Mouse (Mus musculus) erythroblast, adult 5-6 weeks (primary cell): ENCODE measurements around the gene Plod3. TPM values are rescaled to one million over a fixed set of nuclear protein-coding genes. Genes with fewer than 3 reads are reported as not detected.
A peak's percentile ranks its signal among the peaks of the same experiment; 100 is the strongest.
"Not testable (repeated sequence)": the region's sequence is repeated elsewhere in the genome, so short reads cannot be mapped to it uniquely, and the experiment has no call there.

ENCODE experiments used
- ATAC-seq: replicated peaks from 2 replicates; pipeline ENCODE4 v1.8.0; 2016; ENCODE audit warnings: moderate number of reproducible peaks, mild to moderate bottlenecking, moderate TSS enrichment, inconsistent platforms; ENCODE audit not compliant: poor library complexity, low FRiP score, severe bottlenecking
- total RNA-seq, 2 experiments: library from RNA; stranded (forward) in 1 of 2; stranded (reverse) in 1 of 2; fragments of 150-400 nt in 1 of 2; fragments of 200-764, 138-1000 nt in 1 of 2; gene quantifications; 2 replicates each; pipeline versions ENCODE4 v1.2.3 to v1.2.4; 2015 to 2017; ENCODE audit warnings: low replicate concordance in 2 of 2

The Plod3 gene
- total RNA-seq (2015; ENCODE audit: low replicate concordance) = 19.2 and 23.0 TPM in 2 replicates
- 20.6 and 36.1 TPM in 2 replicates for total RNA-seq (2017; ENCODE audit: low replicate concordance)

DNA sequence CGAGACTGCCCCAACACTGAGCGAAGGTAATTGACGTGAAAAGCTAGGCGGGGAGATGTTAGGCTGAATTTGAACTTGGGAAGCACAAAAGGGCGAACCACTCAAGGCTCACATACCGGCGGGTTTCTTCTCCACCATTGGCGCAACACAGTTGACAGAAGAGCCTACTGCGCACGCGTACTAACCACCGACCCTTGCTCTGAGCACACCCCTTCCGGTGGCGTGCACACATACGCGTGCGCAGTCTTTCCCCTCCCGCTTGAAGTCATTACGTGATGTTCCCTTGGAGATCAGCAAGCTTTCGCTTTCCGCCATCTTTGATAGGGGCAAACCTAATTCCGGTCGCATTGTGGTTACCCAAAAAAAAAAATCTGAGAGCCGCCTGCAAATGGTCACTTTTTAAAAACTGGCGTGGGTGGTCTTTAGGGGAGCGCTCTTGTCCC is at the start of gene Plod3:
Gene Plod3 (plus strand): TSS at position 325 of the 443 bp plus-strand sequence.
- peak; percentile 91 for ATAC-seq

DNA sequence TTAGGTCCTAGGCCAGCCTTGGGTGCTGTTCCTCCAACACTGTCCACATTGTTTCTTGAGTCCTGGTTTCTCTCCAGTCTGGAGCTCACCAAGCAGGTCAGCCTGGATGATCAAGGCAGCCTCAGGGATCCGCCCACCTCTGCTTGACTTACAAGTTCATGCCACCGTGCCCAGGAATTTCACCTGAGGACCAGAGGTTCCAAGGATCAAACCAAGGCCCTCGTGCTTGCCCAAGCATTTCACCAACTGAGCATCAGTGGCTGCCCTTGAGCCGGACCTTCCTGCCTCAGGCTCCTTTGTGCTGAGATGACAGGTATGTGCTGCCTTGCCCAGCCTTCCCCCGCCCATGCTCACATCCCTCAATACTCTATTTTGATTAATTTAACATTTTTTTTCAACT is 49.2 kb upstream of the Plod3 start:
- no peak for ATAC-seq

DNA sequence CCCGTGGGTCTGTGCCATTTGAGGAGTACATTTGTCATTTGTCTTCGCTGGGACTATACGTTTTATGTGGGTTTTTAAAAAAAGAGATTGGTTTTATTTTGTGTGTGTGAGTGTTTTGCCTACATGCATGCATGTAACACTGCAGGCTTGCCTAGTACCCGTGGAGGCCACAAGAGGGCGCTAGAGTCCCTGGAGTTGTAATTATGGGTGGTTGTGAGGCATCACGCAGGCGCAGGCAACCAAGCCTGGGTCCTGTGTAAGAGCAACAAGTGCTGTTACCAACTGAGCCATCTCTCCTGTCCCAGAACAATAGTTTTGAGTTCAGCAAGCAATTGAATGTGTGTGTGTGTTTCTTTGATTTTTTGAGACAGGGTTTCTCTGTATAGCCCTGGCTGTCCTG is 47.5 kb upstream of the Plod3 start:
- ATAC-seq = no peak

DNA sequence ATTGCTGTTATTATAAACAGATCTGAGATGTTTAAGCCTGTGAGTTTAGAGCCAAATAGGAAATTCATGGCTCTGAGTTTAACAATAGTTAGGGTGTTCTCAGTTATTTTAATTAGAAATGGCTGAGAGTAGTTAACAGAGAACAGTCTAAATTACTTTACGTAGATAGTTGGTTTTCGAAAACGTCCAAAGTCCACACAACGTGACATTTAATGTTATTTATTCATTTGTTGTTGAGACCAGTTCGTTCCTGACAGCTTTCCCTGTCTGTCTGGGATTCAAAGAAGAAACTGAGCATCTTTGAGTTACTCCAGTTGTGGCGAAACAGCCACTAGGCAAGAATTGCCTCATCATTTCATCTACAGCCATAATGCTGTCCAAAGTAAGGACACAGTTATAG is 46.8 kb upstream of the Plod3 start:
- ATAC-seq = not testable (repeated sequence)

DNA sequence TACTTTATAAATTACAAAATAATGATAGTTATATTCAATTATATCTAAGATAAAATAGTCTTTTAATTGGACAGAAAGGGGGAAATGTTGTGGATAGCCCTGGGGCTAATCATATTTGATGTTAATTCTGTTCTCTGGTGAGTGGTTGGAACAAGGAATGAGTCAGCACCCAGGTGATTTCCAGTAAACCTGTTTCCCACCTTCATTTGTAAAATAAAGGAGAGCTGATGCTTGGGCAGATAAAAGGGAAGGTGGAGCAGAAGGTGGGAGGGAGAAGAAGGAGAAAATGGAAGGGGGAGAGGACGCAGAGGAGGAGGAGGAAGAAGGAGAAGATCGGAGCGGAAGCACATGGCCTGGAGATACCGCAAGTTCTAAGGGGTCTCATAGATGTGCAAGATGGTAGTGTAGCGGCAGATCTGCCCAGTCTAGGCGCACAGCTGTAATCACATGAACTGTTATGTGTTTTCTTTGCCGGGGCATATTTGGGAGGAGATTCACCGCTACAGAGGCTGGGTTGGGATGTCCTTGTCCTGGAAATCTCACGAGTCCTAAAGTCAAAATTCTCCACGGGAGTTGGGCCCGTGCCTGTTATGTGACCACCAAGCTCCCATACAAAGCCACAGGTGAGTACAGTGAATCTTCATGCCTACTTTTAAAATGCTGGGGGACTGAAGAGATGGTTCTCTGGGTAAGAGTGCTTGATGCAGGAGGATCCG is 45.8 kb upstream of the Plod3 start:
- ATAC-seq = no peak

DNA sequence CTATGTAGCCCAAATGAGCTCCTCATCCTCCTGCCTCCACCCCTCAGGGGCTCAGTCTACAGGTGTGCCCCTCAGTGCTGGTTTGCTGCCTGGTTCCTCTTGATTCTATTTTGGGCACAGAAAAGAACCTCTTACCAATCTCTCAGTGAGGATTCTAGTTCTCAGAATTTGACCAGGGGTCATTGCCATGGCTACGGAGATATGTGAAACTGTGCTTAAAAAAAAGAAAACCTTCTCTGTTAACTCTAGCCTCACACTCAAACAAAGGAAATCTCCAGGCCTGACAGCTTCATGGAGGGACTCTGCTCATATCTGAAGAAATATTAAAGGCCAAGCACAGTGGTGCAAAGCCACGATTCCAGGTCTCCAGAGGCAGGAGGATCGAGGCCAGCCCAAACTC is 44.0 kb upstream of the Plod3 start:
- no peak for ATAC-seq

DNA sequence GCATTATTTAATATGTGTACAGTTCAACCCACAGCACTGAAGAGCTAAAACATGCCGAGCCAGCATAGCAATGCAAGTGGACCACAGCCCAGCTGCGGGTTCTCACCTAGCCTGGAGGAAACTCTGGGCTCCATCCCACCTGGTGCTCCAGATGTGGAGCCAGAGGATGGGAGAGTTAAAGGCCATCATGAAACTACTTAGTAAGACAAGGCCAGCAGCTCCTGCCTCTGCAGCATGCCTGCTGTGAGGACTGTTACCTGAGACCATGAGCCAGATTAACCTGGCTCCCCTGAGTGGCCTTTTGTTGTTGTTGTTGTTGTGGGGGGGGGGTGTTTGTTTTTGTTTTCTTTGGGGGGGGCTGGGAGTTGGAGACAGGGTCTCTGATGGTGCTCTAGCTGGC is 43.4 kb upstream of the Plod3 start:
- ATAC-seq = no peak

DNA sequence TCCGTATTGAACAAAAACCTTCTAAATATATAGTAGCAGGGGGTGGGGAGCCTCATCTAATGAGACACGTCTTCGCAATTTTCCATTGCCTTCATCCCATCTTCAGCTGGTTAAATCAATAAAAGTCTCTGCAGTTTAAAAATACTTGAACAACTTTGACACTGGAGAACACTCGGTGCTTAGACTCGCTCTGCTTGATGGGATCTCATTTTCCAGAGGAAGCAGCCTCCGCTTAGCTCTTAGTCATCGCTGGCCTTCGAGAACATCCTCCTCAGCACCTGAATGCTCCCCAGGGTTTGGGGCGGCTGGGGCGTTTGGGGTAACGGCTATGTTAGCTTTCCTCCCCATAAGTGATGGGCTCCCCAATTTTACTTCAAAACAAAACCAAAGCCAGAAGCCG is 41.7 kb upstream of the Plod3 start:
- ATAC-seq = no peak

DNA sequence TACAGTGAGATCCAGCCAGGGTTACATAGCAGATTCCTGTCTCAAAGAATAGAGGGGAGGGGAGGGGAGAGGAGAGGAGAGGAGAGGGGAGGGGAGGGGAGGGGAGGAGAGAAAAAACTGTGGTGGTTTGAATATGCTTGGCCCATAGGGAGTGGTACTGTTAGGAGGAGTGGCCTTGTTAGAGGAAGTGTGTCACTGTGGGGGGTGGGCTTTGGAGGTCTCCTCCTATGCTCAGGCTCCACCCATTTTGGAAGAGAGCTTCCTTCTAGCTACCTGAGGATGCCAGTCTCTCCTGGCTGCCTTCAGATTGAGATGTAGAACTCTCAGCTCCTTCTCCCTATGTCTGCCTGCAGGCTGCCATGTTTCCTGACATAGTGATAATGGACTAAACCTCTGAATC is 38.9 kb upstream of the Plod3 start:
- no peak for ATAC-seq

DNA sequence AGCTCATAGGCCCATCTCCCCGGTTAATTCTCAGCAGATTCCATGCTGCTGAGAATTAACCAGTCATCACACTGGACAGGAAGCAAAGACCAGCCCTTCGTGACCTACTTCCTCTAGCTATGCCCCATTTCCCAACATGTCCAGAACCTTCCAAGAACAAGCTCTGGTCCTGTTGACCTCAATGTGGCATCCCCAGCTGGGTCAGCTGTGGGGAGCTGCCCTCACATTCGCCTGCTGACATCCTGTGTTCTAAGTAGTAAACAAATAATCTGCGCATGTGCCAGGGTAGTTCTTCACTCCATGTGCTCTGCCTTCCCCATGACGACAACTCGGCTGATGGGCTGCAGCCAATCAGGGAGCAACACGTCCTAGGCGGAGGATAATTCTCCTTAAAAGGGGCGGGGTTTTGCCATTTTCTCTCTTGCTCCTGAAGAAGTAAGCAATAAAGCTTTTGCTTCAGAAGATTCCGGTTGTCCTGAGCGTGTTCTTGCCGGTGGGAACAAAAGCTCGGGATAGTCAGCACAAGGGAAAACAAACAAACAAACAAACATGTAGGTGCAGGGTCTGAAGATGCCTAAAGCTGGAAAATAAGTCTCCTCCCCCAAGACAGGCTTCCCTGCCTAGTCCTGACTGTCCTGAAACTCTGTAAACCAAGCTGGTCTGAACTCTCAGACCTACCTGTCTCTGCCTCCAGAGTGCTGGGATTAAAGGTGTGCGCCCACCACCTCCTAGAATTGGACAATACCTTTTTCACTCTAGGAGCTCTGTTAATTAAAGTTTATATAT is 37.1 kb upstream of the Plod3 start:
- not testable (repeated sequence) for ATAC-seq

DNA sequence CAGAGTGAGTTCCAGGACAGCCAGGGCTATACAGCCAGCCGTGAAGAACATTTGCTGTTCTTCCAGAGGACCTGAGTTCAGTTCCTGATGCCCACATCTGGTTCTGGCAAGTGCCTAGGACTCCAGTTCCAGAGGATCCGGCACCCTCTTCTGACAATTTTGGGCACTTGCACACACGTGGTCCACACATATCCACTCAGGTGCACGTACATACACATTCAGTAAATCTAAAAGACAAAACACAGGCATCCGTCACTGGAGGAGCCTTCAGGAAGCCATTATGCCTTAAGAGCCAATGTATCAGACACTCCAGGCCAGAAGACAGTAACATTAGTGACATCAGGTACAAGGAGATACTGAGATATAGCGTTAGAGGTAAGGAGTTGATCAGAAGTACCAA is 36.3 kb upstream of the Plod3 start:
- no peak for ATAC-seq

DNA sequence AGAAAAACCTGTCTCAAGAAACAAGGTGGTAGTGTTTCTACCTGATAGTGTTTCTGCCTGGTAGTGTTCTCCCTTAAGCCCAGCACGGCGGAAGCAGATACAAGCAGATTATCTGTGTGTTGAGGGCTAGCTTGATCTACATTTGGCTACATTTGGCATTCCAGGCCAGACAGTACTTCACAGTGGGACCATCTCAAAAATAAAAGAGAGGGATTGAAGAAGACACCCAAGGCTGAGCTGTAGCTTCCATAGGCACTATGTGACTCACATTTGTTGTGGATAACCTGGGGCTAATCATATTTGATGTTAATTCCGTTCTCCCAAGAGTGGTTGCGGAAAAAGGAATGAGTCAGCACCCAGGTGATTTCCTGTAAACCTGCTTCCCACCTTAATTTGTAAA is 34.7 kb upstream of the Plod3 start:
- ATAC-seq = no peak

DNA sequence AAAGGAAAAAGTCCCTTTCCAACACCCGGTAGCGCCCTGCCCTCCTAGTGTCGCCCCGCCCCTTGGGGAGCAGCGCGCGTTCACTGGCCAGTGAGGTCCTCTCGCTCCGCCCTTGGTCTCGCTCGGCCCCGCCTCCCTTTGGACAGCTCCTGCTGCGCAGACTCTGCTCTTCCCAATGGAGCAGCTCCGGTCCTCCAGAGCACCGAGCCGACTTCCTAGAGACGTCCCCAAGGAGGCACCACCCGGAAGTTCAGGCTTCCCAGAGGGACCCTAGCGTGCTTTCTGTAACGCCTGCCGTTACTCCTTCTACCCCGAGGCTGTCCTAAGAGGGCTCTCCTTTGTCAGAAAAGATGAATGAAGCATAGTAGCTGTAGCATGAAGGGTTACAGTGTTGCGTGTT is 33.8 kb upstream of the Plod3 start, which contains the start of gene Fis1:
Gene Fis1 (plus strand): TSS at position 261 of the 400 bp plus-strand sequence.
- peak; percentile 99 for ATAC-seq

DNA sequence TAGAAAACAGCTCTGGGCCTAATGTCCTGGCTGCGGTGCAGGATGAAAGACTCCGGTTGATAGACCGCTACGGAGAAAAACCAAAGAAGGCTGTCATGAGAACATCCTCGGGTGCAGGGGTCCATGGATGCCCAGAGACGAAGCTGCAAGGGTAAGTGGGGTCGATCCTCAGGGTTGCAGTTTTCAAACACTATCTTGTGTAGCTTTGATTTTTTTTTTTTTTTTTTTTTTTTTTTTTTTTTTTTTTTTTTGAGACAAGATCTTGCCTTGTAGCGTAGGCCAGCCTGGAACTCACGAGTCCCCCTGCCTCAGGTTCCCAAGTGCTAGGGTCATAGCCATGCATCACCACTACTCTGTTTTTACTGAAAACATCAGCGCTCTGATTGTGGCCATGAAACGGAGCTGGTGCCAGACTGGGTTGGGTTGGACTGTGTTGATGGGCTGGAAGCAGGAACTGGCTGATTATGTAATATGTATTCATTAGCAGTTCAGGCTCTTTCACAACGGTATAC is 33.3 kb upstream of the Plod3 start:
- 0 out of 2 replicates have a peak, but pooled peaks have one; percentile 29 for ATAC-seq

DNA sequence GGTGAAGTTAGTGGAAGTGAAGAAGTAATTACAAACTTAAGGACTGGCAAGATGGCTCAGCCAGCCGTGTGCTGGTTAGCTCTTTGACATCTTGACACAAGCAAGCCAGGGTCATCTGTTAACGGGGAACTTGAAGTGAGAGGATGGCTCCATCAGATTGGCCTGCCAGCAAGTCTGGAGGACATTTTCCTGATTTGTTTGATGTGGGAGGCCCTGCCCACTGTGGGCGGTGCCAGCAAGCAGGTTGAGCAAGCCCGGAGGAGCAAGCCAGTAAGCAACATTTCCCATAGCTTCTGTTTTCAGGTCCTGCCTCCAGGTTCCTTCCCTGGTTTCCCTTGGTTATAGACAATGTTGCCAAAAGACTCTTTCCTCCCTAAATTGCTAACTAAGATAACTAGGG is 31.2 kb upstream of the Plod3 start:
- ATAC-seq = no peak

DNA sequence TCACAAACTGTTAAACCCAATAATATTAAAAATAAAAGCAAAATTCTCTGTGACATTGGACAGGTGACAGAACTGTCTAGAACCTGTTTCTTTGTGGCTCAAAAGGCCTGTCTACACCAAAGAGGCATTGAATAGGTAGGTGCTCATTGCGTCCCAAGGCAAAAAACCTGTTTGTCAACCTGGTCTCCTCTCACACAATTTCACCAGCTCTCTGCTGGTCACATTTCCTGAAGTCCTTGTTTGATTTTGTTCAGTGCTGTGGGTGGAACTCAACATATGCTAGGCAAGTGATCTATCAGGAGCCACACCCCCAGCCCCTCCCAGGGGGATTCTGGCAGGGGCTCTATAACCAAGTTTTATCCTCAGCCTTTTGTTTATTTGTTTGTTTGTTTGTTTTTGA is 29.6 kb upstream of the Plod3 start:
- no peak for ATAC-seq

DNA sequence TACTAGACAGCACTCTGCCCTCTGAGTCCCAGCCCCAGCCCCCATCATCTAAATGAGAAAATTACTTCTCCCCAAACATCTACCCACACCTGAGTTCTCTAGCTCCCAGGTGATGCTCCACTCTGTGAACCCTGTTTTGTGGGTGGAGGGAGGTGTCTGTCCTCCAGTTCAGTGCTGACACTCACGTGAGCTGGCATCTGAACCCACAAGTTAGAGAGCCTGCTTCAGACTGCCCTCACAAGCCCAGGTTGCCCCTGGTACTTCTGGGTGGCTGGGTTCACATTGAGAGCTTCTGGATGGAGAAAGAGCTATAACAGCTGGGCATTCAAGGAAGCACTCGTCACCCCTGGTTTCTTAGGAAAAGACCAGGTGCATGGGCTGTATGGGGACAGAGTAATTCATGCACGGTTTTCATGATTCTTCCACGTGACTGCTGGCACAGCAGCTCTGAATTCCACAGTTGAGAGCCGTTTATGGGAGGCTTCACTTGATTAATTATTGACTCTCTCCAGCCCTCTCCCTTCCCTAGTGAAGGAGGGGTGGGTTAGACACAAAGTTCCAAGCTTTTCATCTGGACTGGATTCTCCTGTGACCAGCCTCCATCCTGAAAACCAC is 27.7 kb upstream of the Plod3 start:
- ATAC-seq = no peak

DNA sequence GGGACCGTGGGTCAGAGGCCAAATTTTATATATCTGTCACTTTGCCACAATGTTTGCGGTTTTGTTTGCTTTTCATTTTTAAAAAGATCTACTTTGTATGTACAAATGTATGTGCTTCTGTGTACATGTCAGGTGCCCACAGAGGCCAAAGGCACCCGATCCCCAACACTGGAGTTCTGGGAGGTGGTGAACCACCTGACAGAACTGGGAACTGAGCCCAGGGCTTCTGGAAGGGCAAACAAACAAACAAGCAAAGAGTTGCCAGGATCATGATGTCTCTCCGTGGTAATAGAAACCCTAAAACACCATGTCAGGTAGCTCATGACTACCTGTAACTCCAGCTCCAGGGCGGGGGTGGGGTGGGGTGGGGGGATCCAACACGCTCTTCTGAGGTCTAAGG is 26.8 kb upstream of the Plod3 start:
- ATAC-seq = no peak

DNA sequence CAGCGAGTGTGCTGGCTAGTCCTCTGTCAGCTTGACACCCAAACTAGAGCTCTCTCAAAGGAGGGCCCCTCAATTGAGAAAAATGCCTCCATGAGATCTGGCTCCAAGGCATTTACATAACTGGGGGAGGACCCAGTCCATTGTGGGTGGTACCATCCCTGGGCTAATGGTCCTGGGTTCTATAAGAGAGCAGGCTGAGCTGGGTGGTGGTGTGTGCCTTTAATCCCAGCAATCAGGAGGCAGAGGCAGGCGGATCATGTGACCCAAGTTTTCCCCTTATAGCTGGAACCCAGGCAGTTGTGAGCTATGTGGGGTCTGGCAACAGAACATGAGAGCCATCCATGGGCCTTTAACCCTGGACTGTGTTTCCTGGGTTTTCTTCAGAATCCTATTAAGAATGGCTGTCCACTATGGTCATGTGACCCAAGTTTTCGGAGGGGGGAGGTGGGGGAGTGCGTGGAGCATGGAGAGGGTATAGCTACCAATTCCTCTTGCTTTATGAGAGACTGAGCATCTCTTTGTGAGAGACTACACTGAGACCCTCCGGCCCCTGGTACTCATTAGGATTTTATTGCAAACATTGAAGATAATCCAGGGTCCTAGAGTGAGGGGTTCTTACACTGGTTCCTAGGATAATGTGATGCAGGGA is 25.4 kb upstream of the Plod3 start:
- peak; percentile 1 for ATAC-seq

DNA sequence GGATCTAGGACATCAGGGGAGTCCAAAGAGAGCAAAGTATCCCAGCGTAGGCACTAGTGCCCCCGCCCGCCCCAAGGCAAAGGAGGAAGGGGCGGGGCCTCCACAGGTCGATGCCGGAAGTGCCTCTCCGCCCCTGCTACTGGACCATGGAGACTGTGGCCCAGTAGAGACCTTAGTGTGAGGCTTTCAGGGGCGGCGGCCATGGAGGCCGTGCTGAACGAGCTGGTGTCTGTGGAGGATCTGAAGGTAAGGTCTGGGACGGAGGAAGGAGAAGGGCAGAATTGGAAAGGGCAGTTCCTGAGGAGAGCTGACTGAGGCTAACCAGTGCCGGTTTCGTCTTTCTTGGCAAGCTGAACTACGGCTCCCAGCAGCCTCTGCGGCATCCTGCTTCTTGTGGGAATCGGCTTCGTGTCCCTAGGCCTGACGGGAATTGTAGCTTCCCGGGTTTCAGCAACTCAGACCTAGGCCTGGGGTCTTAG is 24.8 kb upstream of the Plod3 start:
- ATAC-seq = peak; percentile 85
